Mouse (Mus musculus) ES-E14 (cell line): ENCODE measurements around the gene Anapc4. TPM values are rescaled to one million over a fixed set of nuclear protein-coding genes. Genes with fewer than 3 reads are reported as not detected.

Experiments used
- DNase-seq: peaks from one replicate; pipeline ENCODE4 v3.0.0-alpha.2; 2013; ENCODE audit warnings: low read depth, low spot score
- H3K27ac ChIP-seq: 2 replicates; pipeline ENCODE4 v1.5.1; 2012; ENCODE audit warnings: low read depth, mild to moderate bottlenecking, low read length, moderate library complexity, mixed read lengths; ENCODE audit not compliant: poor library complexity, insufficient read depth, severe bottlenecking
- H3K36me3 ChIP-seq: 2 replicates; pipeline ENCODE4 v1.6.1; 2012; ENCODE audit warnings: mild to moderate bottlenecking, low read length, moderate library complexity, mixed read lengths; ENCODE audit not compliant: control insufficient read depth, poor library complexity, insufficient read depth, severe bottlenecking
- H3K4me1 ChIP-seq, 2 experiments: fragments of 150-350 bp in 1 of 2; sonication (generic) in 1 of 2; 2 replicates each; pipeline ENCODE4 v1.6.1; 2012; ENCODE audit warnings: low read length in 2 of 2, mild to moderate bottlenecking in 1 of 2, mixed read lengths in 1 of 2; ENCODE audit not compliant: control insufficient read depth in 2 of 2, insufficient read depth in 2 of 2, poor library complexity in 1 of 2
- H3K4me3 ChIP-seq, 2 experiments: fragments of 150-350 bp in 1 of 2; sonication (generic) in 1 of 2; 2 replicates each; pipeline ENCODE4 v1.5.1; 2012; ENCODE audit warnings: low read length in 2 of 2, low read depth in 1 of 2, mild to moderate bottlenecking in 1 of 2, mixed read lengths in 1 of 2; ENCODE audit not compliant: insufficient read depth in 1 of 2, poor library complexity in 1 of 2, severe bottlenecking in 1 of 2
- H3K9ac ChIP-seq: 2 replicates; pipeline ENCODE4 v1.6.1; 2012; ENCODE audit warnings: low read depth, mild to moderate bottlenecking, low read length, mixed read lengths; ENCODE audit not compliant: poor library complexity, insufficient read depth, severe bottlenecking
- H3K9me3 ChIP-seq: fragments of 150-350 bp; sonication (generic); 2 replicates; pipeline ENCODE4 v1.6.1; 2012; ENCODE audit warnings: low read depth, mild to moderate bottlenecking, low read length; ENCODE audit not compliant: control insufficient read depth, insufficient read depth
- CHD2 ChIP-seq: IDR thresholded peaks from 2 replicates; pipeline ENCODE4 v1.6.1; 2014; ENCODE audit warnings: mild to moderate bottlenecking, low read depth, low read length, inconsistent platforms
- HCFC1 ChIP-seq: IDR thresholded peaks from 2 replicates; pipeline ENCODE4 v1.6.1; 2012; ENCODE audit warnings: low read length, inconsistent platforms, borderline replicate concordance; ENCODE audit not compliant: insufficient read depth
- MAFK ChIP-seq: IDR thresholded peaks from 2 replicates; pipeline ENCODE4 v1.6.1; 2014; ENCODE audit warnings: mild to moderate bottlenecking, low read depth, low read length, inconsistent platforms; ENCODE audit not compliant: insufficient read depth
- ZC3H11A ChIP-seq: IDR thresholded peaks from 2 replicates; pipeline ENCODE4 v1.6.1; 2012; ENCODE audit warnings: low read depth, mild to moderate bottlenecking, inconsistent platforms, low read length, borderline replicate concordance
- ZNF384 ChIP-seq: IDR thresholded peaks from 2 replicates; pipeline ENCODE4 v1.6.1; 2012; ENCODE audit warnings: low read depth, low read length, inconsistent platforms
- in situ Hi-C, 2 experiments: fragments of 600-800 bp; cut with MboI; formaldehyde crosslinking; loops; one replicate each; pipeline ENCODE4 v1.15.1; 2025; ENCODE audit warnings: low sequenced_read_pairs in 2 of 2, inconsistent platforms in 1 of 2; ENCODE audit not compliant: unreplicated experiment in 2 of 2
- total RNA-seq: library from RNA; depleted of rRNA; stranded (reverse); fragments of 300-350 nt; gene quantifications from 2 replicates; pipeline ENCODE4 v1.2.3, GENCODE M21; 2012

Anapc4 gene
- total RNA-seq, 1 experiment, result 68.8 TPM

GRCm38 (mm10) chr5:52868918-52869703 is 35.3 kb downstream of the Anapc4 start:
- in situ Hi-C loops, result no loop called here
- no peak for DNase-seq
- Histone ChIP-seq H3K4me3 (no peak overlapping the region), H3K9ac (no peak overlapping the region), H3K9me3 (no peaks in the 10 kb centered on the region), H3K4me1 (no peaks in the 10 kb centered on the region), H3K36me3 (peaks cover 20% of the 10 kb centered on the region), H3K27ac (no peak overlapping the region)
- no peak for TF ChIP-seq CHD2
- TF ChIP-seq HCFC1, result no peak
- TF ChIP-seq MAFK, result no peak
- TF ChIP-seq ZNF384, result no peak
- TF ChIP-seq ZC3H11A, result no peak

GRCm38 (mm10) chr5:52871461-52871860 is 37.6 kb downstream of the Anapc4 start:
- no peaks in the 10 kb centered on the region for H3K4me1 ChIP-seq
- no peak for TF ChIP-seq MAFK
- TF ChIP-seq ZC3H11A, result no peak
- no peak for TF ChIP-seq ZNF384
- no peak for TF ChIP-seq HCFC1
- no peak for TF ChIP-seq CHD2
- H3K9ac ChIP-seq, result no peak overlapping the region
- no peak for DNase-seq
- H3K36me3 ChIP-seq, result peaks cover 5% of the 10 kb centered on the region
- in situ Hi-C loops, result no loop called here
- no peak overlapping the region for H3K27ac ChIP-seq
- H3K4me3 ChIP-seq, result no peak overlapping the region; a peak in 1 of 4 replicates
- no peaks in the 10 kb centered on the region for H3K9me3 ChIP-seq

GRCm38 (mm10) chr5:52871986-52872385 is 38.2 kb downstream of the Anapc4 start:
- Histone ChIP-seq H3K9me3 (no peaks in the 10 kb centered on the region), H3K4me1 (no peaks in the 10 kb centered on the region), H3K9ac (no peak overlapping the region), H3K4me3 (no peak overlapping the region; a peak in 1 of 4 replicates), H3K27ac (no peak overlapping the region), H3K36me3 (peaks cover 2% of the 10 kb centered on the region; the same call in 1 of the 2 replicates)
- no peak for TF ChIP-seq CHD2
- TF ChIP-seq ZC3H11A, result no peak
- no peak for TF ChIP-seq MAFK
- no peak for TF ChIP-seq HCFC1
- TF ChIP-seq ZNF384, result no peak
- in situ Hi-C loops, result no loop called here
- DNase-seq, result no peak

GRCm38 (mm10) chr5:52878847-52879246 is 45.0 kb downstream of the Anapc4 start:
- DNase-seq, result peak; percentile 49
- Histone ChIP-seq H3K36me3 (no peaks in the 10 kb centered on the region), H3K4me1 (no peaks in the 10 kb centered on the region; a peak in 1 of 4 replicates), H3K9ac (no peak overlapping the region), H3K4me3 (no peak overlapping the region), H3K9me3 (no peaks in the 10 kb centered on the region), H3K27ac (no peak overlapping the region)
- TF ChIP-seq ZNF384 (no peak), CHD2 (no peak), HCFC1 (no peak), ZC3H11A (no peak), MAFK (no peak)
- in situ Hi-C loops, result no loop called here
